Mouse (Mus musculus): ENCODE data around the gene Ttc38.

Gene Ttc38

DNA sequence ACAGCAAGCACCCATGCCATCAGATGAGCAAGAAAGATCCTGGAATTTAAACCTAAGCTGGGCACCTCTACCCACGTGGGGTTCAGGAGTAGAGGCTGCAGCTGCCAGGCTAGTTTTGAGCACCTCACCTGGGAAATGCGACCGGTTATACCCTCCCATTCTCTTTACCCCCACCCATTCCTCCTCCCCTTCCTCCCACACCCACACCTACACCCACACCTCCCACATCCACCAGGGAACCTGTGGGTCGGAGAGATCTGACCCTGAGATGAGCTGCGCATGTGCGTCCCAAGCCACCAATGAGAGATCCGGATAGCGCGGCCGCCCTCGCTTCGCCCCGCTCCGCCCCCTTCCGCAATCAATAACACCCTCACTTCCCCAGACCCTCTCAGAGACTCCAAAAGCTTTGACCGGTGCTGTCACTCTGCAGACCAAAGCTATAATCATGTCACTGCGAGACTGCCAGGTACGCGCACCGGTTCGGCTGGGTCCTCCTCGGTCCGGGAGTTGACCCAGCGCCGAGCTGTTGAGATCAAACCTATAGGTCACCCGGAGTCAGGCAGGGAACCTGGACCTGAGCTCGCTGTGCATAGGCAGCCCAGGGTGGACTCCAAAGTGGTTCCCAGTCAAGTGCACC, at the start of gene Ttc38:
Ttc38 (plus strand) TSS at position 353 of the 637 bp plus-strand sequence.
- DNase-seq (ENCODE audit: low spot score in 2 of 2): peak; percentile 81 to 82

DNA sequence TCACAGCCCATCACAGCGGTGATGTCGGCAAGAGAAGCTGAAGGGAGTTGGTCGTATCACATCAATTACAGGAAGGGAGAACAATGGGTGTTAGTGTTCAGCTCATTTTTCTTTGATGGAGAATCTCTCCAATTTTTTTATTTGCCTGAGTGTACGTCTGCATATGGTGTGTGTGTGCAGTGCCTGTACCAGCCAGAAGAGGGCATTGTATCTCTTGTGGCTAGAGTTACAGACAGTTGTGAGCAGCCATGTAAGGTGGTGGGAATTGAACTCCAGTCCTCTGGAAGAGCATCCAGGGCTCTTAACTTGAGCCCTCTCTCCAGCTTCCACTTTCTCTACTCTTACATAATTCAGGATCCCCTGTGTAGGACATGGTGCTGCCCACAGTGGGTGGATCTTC, 49.0 kb upstream of the Ttc38 start:
- no peak for DNase-seq (ENCODE audit: low spot score in 2 of 2)

DNA sequence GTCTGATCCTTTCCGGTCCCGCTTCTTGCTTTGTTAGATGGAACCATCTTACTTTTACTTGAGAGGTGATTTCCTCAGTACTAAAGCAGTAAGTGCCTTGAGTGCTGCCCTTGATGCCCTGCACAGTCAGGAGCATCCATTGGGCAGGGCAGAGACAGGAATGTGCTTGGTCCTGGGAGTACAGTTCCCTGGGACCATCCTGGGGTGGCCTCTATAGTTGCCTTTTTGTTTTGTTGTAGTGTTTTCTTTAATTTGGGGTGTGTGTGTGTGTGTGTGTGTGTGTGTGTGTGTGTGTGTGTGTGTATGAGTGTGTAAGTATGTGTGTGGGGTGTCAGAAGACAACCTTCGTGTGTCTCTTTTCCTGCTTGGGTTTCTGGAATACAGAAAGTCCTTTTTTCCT, 47.8 kb upstream of the Ttc38 start:
- no peak for DNase-seq (ENCODE audit: low spot score in 2 of 2)

DNA sequence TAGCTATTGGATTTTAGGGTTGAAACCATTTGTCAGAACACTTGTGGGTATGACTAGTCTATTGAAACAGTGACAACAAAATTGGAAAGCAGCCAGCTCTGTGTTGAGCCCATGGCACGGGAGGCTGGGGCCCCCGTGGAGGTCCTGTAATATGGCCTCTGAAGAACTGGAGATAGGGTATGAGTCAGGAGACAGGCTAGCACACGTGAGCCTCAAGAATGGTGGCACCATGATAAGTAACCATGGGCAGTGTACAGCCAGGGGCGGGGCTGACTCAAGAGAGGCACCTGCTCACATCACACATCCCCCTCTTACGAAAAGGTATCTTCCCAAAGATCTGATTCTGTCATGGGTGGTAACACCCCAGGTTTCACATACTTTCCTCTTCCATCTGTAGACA, 45.4 kb upstream of the Ttc38 start:
- no peak for DNase-seq (ENCODE audit: low spot score in 2 of 2)

DNA sequence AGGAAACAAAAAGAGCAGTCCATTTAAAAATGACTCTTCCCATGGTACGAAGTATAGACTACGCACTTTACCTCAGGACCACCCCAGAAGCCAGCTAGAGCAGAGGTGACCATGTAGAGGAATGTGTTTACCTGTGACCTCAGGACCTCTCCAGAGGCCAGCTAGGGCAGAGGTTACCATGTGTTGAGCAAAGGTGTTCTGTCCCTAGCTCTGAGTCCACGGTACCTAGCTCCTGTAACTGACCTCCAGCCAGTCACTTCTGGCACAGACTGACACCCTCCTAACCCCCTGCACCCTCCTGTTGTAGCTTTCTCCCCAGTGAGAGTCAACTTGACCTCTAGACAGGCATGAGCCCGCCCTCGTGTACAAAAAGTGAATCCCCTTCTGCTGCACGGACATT, 44.6 kb upstream of the Ttc38 start:
- no peak for DNase-seq (ENCODE audit: low spot score in 2 of 2)

DNA sequence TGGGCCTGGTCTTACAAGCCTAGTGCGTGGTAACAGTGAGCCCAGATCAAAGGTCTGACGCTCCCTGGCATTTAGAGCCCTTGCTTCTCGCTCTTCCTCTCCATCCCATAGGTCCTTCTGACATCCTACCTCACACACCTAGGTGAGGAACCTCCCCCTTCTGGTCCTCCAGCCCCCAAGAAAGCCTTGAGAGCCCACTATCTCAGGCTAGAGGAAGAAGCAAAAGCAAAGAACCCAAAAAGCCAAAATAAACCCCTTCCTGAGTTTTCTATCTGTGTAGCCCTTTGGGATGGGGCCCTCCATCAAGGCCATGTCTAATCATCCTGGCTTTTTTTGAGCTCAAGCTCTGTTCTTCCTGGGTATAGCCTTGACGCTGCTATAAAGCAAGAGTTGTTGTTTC, 44.1 kb upstream of the Ttc38 start:
- no peak for DNase-seq (ENCODE audit: low spot score in 2 of 2)

DNA sequence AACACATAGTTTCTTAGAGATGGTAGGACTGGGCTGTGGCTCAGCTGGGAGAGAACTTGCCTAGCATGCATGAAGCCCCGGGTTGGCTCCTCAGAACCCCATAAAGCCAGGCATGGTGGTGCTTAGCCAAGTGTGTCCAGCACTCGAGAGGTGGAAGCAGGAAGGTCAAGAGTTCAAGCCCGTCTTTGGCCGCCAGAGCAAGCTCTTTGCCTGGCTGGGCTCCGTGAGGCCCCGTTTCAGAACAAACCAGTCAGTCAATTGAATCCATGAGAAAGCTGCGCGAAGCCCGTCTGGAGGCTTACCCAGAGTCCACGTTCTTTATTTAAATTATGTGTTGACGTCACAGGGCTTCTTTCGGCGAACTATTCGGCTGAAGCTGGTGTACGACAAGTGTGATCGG, 43.5 kb upstream of the Ttc38 start:
- no peak for DNase-seq (ENCODE audit: low spot score in 2 of 2)

DNA sequence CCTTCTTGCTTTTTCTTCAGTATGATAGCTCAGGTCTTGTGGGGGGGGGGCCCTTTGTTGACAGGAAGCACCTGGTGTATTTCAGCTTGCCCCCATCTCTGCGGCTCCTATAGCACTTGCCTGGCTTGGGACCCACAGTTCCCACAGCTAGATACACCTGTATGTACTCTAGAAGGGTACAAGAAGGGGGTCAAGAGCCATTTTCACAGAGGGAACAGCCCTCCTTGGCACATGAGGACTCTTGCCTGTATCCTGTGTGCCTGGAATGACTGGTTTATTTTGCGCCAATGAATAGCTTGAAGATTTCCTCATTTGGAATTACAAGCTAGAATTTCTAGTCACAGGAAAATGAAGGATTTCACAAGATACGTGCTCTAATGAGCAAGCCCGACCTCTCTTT, 40.7 kb upstream of the Ttc38 start:
- no peak for DNase-seq (ENCODE audit: low spot score in 2 of 2)

DNA sequence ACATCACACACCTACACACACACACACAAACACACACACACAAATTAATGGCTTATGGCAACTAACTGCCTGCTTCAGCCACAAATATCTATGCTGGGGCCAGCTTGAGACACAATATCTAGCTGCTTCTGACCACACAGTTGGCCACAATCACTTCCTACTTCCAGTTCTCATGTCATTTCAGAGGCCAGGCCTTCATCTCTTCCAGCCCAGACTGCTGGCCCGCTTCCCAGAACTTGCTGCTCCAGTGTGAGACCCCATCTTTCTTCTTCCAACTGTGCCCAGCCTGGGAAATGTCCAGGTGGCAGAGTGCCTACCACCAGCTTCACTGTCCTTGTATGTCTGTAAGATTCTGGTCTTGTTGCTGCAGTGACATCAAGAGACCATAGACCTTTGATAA, 39.3 kb upstream of the Ttc38 start:
- peak; percentile 8 to 18 for DNase-seq (ENCODE audit: low spot score in 2 of 2)

DNA sequence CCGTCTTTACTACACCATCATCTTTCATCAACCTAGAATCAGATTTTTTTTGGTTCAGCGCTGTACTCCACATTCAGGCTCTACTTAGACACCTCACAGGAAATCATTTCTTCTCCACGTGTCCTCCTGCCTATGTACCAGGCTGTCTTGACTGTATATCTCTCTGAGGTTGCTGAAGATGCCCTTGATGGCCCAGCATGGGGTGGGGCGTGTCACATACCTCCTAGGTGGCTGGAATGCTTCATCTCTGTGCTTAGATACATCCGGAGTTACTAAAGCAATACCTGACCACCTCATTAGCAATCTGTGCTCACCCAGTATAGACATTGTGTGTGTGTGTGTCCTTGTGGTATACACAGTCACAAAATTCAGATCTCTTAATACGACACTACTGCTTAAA, 36.6 kb upstream of the Ttc38 start:
- no peak for DNase-seq (ENCODE audit: low spot score in 2 of 2)

DNA sequence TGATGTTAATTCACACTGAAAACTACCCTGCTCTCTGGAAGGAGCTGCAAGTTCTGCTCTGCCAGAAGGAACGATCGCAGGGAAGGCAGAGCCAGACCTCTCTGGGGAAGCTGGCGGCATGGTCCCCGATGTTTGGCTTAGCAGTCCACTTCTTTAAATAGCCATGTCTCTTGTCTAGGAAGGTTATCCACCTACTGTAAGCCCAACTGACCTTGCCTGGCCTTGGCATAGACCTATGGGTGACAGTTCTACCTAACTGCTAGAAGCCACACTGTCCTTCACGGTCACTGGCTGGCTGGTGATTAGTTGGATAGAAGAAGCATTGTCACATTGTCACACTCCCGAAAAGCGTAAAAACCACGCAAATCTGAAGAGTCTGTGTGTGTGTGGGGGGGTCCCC, 33.4 kb upstream of the Ttc38 start:
- no peak for DNase-seq (ENCODE audit: low spot score in 2 of 2)

DNA sequence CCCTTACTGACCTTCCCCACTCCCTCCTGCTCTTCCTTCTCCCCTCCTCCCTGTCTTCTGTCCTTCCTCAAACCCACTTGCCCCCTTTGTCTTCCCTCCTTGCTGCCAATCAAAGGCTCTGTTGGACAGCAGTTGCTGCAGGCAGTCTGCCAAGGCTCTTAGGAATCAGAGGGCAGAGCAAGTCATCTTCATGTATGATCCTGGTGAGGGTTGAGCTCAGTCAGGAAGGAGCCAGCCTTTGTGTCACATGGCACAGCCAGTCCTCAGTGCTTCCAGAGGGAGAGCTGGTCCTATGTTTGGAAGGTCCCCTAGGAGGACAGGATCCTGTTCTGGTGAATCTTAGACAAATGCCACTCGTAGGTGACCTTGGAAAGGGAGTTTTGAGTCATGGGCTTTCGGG, 29.2 kb upstream of the Ttc38 start:
- DNase-seq (ENCODE audit: low spot score in 2 of 2): no peak

DNA sequence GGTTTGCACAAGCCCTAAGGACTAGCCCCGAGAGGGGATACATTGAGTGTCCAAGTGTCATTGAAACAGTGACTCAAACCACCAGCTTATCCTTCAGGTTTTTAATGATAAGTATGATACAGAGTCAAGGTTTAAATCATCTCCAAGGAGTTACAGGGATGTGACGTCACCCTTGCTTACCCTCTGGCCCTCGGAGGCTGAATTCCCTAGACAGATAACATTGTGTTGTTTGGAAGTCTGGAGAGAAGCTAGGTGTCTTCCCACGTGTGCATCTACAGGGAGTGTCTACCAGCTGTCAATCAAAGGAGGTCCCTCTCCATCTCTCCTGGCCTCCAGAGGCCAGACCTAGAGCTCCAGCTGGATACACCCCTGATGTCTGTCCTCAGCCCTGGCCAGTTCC, 25.2 kb upstream of the Ttc38 start:
- DNase-seq (ENCODE audit: low spot score in 2 of 2): no peak

DNA sequence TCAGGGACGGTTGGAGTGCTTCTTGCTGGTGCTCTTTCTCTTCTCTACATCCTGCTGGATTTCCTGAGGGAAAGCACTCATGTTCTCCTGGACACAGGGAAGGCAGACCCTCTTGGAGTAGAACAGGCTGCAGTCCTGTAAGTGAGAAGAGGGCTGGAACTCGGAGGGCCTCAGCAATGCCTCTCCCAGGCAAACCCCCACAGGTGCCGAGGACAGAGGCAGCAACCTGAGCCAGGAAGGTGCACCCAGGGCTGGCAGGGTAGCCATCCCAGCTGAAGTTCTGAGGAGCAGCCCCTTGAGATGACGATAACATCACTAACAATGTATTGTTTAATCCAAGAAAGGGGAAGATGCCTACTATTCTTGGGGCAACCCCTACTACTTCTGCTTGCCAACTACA, 24.7 kb upstream of the Ttc38 start:
- no peak for DNase-seq (ENCODE audit: low spot score in 2 of 2)

DNA sequence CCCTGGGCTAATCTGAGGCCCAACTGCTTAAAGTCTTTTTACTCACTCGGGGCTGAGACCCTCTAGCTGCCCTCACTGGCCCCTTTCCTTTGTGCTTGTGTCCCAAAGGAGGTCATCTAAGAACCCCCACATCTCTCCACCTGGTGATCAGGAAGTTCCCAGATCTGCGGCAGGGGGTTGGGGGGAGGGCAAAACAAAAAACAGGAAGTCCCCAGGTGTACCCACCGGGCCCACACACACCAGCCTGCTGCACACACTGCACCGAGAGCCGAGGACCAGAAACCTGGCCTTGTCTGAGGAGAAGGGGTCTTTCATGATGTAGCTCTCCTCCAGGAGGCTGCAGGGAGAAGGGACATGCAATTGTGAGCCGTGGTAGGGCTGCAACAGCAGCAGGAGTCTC, 24.1 kb upstream of the Ttc38 start:
- DNase-seq (ENCODE audit: low spot score in 2 of 2): no peak

DNA sequence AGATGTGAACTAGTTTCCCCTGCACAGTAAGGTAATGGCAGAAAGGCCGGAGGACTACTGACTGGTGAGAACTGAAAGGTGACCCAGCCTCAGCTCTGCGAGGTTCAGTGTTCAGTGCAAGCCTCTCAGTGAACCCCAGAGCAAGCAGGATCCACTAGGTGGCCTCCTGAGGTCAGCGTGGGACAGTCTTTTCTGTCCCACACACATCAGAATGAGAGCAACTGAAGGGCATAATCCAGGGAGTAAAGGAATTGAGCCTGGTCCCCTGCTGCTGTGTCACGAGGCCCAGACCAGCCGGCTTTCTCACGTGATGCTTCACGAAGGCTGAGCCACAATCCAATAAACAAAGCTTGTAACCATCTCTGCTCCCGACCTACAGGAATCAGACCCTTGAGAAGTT, 23.7 kb upstream of the Ttc38 start:
- no peak for DNase-seq (ENCODE audit: low spot score in 2 of 2)

DNA sequence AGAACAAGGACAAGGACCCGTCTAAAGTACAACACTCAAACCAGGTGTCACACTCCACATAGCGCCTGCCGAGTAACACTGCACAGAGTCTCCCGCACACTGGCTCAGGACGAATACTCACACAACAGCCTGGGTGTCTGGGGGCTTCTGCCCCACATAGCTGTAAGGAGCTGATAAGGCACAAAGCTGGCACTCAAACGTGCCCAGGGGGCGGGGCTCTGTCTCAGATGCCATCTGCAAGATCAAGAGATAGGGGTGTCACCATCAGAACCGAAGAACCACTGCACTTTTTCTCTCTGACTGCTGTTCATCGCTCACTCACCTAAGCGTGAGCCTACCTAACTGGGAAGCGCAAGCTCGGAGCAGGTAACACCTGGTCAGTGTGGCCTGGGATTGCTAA, 23.0 kb upstream of the Ttc38 start:
- DNase-seq (ENCODE audit: low spot score in 2 of 2): no peak

DNA sequence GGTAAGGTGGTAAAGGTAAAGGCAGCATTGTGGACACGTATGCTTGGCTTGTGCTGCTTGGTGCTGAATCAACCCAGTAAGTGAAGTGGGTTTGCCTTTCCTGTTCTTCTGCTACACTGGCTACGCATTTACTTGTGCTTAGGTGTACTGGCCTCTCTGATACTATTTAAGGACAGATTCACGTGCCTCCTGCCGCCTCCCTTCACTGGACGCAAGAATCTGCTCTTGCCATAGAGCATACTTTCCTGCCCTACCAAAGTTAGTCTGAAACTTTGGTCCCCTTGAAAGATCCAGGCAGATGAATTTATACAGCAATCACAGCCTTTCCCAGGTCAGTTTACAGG, 21.7 kb upstream of the Ttc38 start:
- peak in 1 of 2 experiments; percentile 14 for DNase-seq (ENCODE audit: low spot score in 2 of 2)

DNA sequence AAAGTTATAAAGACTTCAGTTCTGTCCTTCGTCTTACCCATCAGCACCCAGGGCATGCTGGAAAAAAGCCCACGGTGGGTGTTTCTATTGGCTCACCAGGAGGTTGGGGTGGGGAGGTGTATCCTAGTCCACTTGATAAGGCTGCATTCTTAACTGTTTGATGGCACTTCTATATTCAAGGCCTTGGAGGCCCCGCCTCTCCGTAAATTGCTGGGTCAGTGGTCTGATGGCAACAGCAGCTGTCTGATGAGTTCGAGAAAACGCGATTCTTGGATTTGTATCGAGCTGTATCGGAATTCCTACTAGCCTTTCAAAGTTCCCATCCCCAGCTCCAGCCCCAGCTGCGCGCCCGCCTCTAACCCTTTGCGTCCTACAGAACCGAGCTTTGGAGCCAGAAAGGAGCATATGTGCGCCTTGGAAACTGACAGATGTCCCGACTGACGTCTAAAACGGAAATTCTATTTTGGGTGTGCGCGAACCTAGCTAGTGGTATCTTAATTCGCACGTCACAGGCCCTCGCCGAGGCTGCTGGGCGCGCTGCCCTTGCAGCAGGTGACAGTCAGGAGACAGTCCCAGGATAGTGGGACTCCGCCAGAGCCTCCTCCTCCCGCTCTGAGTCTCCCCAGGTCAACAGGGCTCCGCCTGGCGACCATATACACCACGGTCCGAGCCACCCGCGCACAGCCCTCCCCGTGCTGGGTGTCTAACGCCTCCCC, 21.1 kb upstream of the Ttc38 start:
- DNase-seq (ENCODE audit: low spot score in 2 of 2): peak; percentile 80 to 87

DNA sequence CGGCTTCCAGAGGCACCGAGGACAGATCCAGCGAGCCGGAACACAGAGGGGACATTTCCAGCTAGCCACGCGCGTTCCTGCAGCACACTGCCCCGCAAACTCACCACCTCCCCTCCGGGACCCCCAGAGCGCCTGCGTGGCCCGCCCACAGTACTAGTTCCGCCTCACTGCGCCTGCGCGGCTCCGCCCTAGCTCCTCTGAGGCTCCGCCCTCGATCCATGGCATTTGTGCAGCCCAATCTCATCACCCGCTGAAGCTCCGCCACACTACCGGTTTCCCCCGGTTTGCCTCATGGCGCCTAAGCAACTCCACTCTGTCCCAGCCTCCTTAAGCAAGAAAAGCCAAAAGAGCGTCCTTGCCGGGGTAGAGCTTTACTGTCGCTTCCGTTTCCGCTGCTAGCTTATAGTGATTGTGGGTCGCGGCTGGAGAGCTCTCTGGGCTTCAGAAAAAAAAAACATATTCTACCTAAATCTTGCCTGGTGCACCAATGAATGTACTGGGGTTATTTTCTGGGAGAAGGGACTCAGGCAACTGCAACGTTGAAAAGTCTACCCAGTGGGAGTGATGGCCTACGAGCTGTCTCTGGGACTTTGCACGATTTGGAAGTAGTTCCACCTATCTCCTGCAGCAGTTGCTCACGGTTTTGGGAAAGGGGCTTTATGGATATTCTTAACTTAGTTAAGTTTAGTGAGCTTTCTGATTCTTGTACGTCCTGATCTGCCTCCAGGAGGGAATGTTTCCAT, 20.4 kb upstream of the Ttc38 start, which contains the start of gene Cdpf1:
Cdpf1 (minus strand) TSS at position 163 of the 743 bp plus-strand sequence.
- peak; percentile 99 for DNase-seq (ENCODE audit: low spot score in 2 of 2)

DNA sequence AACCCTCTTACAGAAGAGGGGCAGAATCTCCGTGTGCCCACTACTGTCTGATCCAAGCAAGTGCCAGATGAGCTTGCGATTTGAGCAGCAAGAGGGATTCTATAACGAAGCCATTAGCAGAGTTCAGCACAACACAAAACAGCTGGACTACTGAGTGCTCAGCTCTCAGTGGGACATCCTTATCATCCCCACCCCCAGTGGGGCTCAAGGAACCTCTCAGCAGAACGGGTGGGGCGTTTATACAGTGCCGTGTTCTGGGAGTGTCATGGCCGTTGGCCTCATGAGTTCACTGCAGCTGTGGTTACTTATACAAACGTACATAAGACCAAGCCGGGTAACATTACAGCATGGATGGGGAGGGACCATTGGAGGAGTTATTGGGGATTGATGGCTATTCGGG, 18.7 kb upstream of the Ttc38 start:
- no peak for DNase-seq (ENCODE audit: low spot score in 2 of 2)

DNA sequence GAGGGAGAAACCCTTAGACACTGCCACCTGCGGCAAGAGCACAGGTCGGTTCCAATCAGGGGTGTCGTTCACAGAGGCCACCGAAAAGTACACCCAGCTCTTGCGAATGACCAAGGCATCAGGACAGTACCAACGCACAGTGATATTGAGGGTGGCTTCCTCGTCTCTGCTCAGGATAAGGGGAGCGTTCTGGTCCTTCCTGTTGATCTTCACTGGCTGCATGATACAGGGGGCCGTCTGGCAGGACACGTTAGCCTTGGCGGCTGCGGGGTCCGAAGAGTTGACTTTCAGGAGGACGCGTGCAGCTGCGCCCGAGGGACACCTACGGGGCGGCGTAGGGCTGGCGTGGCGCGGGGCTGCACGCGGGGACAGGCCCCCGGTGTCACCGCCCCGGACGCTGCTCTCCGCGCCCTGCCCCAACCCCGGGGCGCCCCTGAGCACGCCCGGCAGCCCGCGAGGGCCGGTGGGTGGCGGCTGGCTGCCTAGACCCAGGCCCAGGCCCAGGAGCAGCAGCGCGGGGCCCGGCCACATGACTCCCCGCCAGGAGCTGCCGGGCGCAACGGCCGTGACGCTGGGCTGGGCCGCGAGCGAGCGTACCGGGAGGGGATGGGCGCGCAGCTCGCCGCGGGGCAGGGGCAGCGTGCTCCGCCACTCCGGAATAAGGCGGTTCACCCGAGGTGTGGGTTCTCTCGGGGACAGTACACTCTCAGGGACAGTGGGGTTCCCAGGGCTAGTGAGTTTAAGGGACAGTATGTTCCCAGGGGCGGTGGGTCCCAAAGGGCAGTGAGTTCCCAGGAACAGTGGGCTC, 10.7 kb upstream of the Ttc38 start, which contains the start of gene Pkdrej:
Pkdrej (minus strand) TSS at position 532 of the 808 bp plus-strand sequence.
- DNase-seq (ENCODE audit: low spot score in 2 of 2): peak; percentile 21 to 42

Data from frontal cortex, postnatal 36 days (tissue).